Mouse (Mus musculus): ENCODE results near the gene Fxyd1. TPM values are rescaled to one million over a fixed set of nuclear protein-coding genes. Genes with fewer than 3 reads are reported as not detected.

The Fxyd1 gene
- polyA plus RNA-seq, 1 experiment from 2014 or later, result 135 TPM

DNA sequence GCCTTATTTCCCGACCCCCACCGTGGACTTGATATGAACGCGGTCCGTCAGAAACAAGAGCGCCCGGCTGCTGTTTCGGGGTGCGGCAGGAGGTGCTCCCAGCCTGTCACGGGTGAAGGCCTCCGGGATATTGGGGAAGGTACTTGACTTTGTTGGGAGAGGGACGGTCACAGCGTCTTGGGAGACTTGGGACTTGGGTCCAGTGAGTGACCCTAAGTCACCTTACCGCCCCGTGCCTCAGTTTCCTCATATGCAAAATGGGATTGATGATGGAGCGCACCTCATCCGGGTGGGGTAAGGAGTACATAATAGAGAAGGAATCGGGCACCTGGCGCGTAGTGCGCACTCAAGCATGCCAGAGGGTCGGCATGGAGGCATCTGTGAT is 4.8 kb downstream of the Fxyd1 start:
- Histone ChIP-seq H3K36me3 (ENCODE audit: control insufficient read depth, insufficient read depth, low read length) (no peaks in the 10 kb centered on the region), H3K9me3 (ENCODE audit: control insufficient read depth, low read length) (no peaks in the 10 kb centered on the region), H3K27me3 (replicated peaks; ENCODE audit: control insufficient read depth, insufficient read depth, low read length) (peaks cover 47% of the 10 kb centered on the region), H3K4me1 (ENCODE audit: control insufficient read depth, insufficient read depth, low read length) (peaks cover 55% of the 10 kb centered on the region), H3K9ac (ENCODE audit: low read depth, low read length) (no peak overlapping the region), H3K27ac (replicated peaks; ENCODE audit: low read depth, low read length) (no peak overlapping the region), H3K4me3 (ENCODE audit: low read depth, low read length) (peak overlapping the region; percentile 32), H3K4me2 (ENCODE audit: low read depth, low read length) (peak overlapping the region; percentile 49)
- no peak for DNase-seq (ENCODE audit: low spot score)
- ATAC-seq (ENCODE audit: low read depth), result no peak
- WGBS, result 3% methylated on average over 22 of the region's 22 CpGs

DNA sequence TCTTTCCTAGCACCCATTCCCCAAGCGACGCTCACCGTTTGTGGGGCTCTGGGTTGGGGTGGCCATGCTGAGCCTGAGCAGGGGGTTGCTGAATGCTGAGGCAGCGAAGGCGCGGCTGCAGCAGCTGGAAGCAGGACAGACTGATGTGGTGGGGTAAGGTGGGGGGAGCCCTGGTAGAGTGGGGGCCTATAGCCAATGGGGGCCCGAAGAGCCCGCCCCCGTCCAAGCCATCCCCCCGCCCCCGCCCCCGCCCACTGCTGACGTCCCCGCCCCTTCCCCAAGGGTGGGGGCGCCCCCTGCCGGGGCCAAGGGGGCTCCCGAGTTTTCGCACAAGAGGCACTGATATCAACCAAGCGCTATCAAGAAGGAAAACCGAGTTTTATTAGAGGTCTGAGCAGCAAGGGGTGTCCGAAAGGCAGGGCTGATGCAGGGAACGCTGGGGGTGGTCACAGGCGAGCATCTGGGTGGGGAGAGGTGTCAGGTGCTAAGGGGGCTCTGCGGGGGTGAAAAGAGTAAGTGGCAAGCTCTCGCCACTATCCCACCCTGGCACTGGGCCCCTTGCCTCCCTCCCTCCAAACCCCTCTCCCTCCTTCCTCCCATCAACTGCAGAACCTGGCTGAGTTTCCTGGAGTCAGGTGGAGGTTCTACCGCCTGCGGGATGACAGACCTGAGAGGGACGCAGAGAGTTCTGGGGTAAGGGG is 5.5 kb downstream of the Fxyd1 start, which contains the start of gene Fxyd7:
Gene Fxyd7 (minus strand): TSS at position 147 of the 701 bp plus-strand sequence.
- DNase-seq (ENCODE audit: low spot score) (peak; percentile 24), ATAC-seq (ENCODE audit: low read depth) (no peak)
- peak within 1 kb of the TSS; percentile 40; the same call in 1 of the 2 replicates for H3K9ac ChIP-seq (ENCODE audit: low read depth, low read length)
- peaks cover 55% of the 10 kb centered on the region for H3K4me1 ChIP-seq (ENCODE audit: control insufficient read depth, insufficient read depth, low read length)
- no peak within 1 kb of the TSS for H3K27ac ChIP-seq (replicated peaks; ENCODE audit: low read depth, low read length)
- peaks cover 47% of the 10 kb centered on the region for H3K27me3 ChIP-seq (replicated peaks; ENCODE audit: control insufficient read depth, insufficient read depth, low read length)
- WGBS, result 2% methylated on average over 27 of the region's 28 CpGs
- no peaks in the 10 kb centered on the region for H3K9me3 ChIP-seq (ENCODE audit: control insufficient read depth, low read length)
- no peaks in the 10 kb centered on the region for H3K36me3 ChIP-seq (ENCODE audit: control insufficient read depth, insufficient read depth, low read length)
- peak within 1 kb of the TSS; percentile 49 for H3K4me2 ChIP-seq (ENCODE audit: low read depth, low read length)
- peak within 1 kb of the TSS; percentile 32 for H3K4me3 ChIP-seq (ENCODE audit: low read depth, low read length)

DNA sequence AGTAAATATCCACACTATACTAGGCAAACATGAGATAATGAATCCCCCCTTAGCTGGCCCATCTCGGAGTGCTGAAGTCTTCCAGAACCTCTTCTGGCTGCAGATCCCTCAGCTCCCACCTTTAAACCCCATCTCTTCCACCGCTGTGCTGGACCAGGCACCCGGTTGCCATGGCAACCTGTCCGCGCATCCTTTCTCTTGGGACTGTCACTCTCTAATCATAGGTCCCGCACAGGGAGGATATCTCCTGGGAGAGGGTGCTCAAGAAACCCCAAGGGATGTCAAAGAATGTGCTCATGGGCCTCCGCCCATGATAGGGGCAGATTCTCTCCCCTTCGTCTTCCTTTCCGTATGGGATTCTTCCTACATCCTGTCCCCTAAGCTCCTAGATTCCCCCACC is 6.1 kb downstream of the Fxyd1 start:
- Histone ChIP-seq H3K36me3 (ENCODE audit: control insufficient read depth, insufficient read depth, low read length) (no peaks in the 10 kb centered on the region), H3K4me3 (ENCODE audit: low read depth, low read length) (peak overlapping the region; percentile 32), H3K27ac (replicated peaks; ENCODE audit: low read depth, low read length) (no peak overlapping the region), H3K27me3 (replicated peaks; ENCODE audit: control insufficient read depth, insufficient read depth, low read length) (peaks cover 47% of the 10 kb centered on the region), H3K4me2 (ENCODE audit: low read depth, low read length) (peak overlapping the region; percentile 49), H3K4me1 (ENCODE audit: control insufficient read depth, insufficient read depth, low read length) (peaks cover 55% of the 10 kb centered on the region), H3K9ac (ENCODE audit: low read depth, low read length) (peak overlapping the region; percentile 40; the same call in 1 of the 2 replicates), H3K9me3 (ENCODE audit: control insufficient read depth, low read length) (no peaks in the 10 kb centered on the region)
- ATAC-seq (ENCODE audit: low read depth), result no peak
- no peak for DNase-seq (ENCODE audit: low spot score)
- 2% methylated on average over 9 of the region's 9 CpGs for WGBS

DNA sequence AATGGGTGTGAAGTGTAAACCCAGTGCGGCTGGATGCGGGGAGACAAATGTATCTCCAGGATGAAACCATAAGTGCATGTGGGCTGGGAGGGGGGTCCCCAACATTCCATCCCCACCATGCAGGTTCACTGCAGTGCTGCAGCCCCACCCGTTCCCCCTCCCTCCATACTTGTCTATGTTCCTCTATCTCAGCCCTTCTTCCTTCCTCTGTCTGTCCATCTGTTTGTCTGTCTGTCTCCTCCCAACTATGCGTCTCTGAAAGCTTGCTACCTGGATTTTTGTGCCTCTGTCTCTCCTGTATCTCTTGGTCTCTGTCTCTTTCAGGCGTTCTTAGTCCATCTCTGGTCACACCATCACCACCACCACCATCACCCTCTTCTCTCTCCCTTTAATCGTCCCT is 6.5 kb downstream of the Fxyd1 start:
- no peaks in the 10 kb centered on the region for H3K36me3 ChIP-seq (ENCODE audit: control insufficient read depth, insufficient read depth, low read length)
- H3K27ac ChIP-seq (replicated peaks; ENCODE audit: low read depth, low read length), result no peak overlapping the region
- 1% methylated on average over 6 of the region's 6 CpGs for WGBS
- H3K4me2 ChIP-seq (ENCODE audit: low read depth, low read length), result peak overlapping the region; percentile 49
- H3K27me3 ChIP-seq (replicated peaks; ENCODE audit: control insufficient read depth, insufficient read depth, low read length), result peaks cover 47% of the 10 kb centered on the region
- DNase-seq (ENCODE audit: low spot score) (no peak), ATAC-seq (ENCODE audit: low read depth) (no peak)
- H3K9me3 ChIP-seq (ENCODE audit: control insufficient read depth, low read length), result no peaks in the 10 kb centered on the region
- peak overlapping the region; percentile 32 for H3K4me3 ChIP-seq (ENCODE audit: low read depth, low read length)
- H3K9ac ChIP-seq (ENCODE audit: low read depth, low read length), result peak overlapping the region; percentile 40; the same call in 1 of the 2 replicates
- H3K4me1 ChIP-seq (ENCODE audit: control insufficient read depth, insufficient read depth, low read length), result peaks cover 54% of the 10 kb centered on the region

GRCm38 (mm10) chr7:31049846-31050281 is 7.1 kb downstream of the Fxyd1 start:
- Histone ChIP-seq H3K36me3 (ENCODE audit: control insufficient read depth, insufficient read depth, low read length) (no peaks in the 10 kb centered on the region), H3K4me3 (ENCODE audit: low read depth, low read length) (peak overlapping the region; percentile 32), H3K4me1 (ENCODE audit: control insufficient read depth, insufficient read depth, low read length) (peaks cover 48% of the 10 kb centered on the region), H3K4me2 (ENCODE audit: low read depth, low read length) (peak overlapping the region; percentile 49), H3K27me3 (replicated peaks; ENCODE audit: control insufficient read depth, insufficient read depth, low read length) (peaks cover 47% of the 10 kb centered on the region), H3K9me3 (ENCODE audit: control insufficient read depth, low read length) (no peaks in the 10 kb centered on the region), H3K9ac (ENCODE audit: low read depth, low read length) (peak overlapping the region; percentile 32; the same call in 1 of the 2 replicates), H3K27ac (replicated peaks; ENCODE audit: low read depth, low read length) (no peak overlapping the region)
- ATAC-seq (ENCODE audit: low read depth) (peak; percentile 16; the same call in 1 of the 2 replicates), DNase-seq (ENCODE audit: low spot score) (peak; percentile 34)
- WGBS, result 2% methylated on average over 12 of the region's 15 CpGs

GRCm38 (mm10) chr7:31049135-31049845 is 7.7 kb downstream of the Fxyd1 start:
- Histone ChIP-seq H3K36me3 (ENCODE audit: control insufficient read depth, insufficient read depth, low read length) (no peaks in the 10 kb centered on the region), H3K9ac (ENCODE audit: low read depth, low read length) (no peak overlapping the region), H3K4me1 (ENCODE audit: control insufficient read depth, insufficient read depth, low read length) (peaks cover 43% of the 10 kb centered on the region), H3K4me2 (ENCODE audit: low read depth, low read length) (peak overlapping the region; percentile 49), H3K9me3 (ENCODE audit: control insufficient read depth, low read length) (no peaks in the 10 kb centered on the region), H3K4me3 (ENCODE audit: low read depth, low read length) (peak overlapping the region; percentile 32), H3K27ac (replicated peaks; ENCODE audit: low read depth, low read length) (no peak overlapping the region), H3K27me3 (replicated peaks; ENCODE audit: control insufficient read depth, insufficient read depth, low read length) (peaks cover 47% of the 10 kb centered on the region)
- DNase-seq (ENCODE audit: low spot score) (peak; percentile 77), ATAC-seq (ENCODE audit: low read depth) (0 out of 2 replicates have a peak, but pooled peaks have one; percentile 3)
- 17% methylated on average over 5 of the region's 5 CpGs for WGBS

GRCm38 (mm10) chr7:31042431-31042910 is 14.5 kb downstream of the Fxyd1 start, which contains the start of gene Fxyd5:
Gene Fxyd5 (minus strand): TSS chr7:31042481.
- DNase-seq (ENCODE audit: low spot score), result no peak
- H3K9ac ChIP-seq (ENCODE audit: low read depth, low read length), result peak within 1 kb of the TSS; percentile 43; the same call in 1 of the 2 replicates
- peak within 1 kb of the TSS; percentile 46 for H3K4me2 ChIP-seq (ENCODE audit: low read depth, low read length)
- H3K9me3 ChIP-seq (ENCODE audit: control insufficient read depth, low read length), result no peaks in the 10 kb centered on the region
- no peak within 1 kb of the TSS for H3K27ac ChIP-seq (replicated peaks; ENCODE audit: low read depth, low read length)
- WGBS, result 27% methylated on average over 8 of the region's 10 CpGs
- no peaks in the 10 kb centered on the region for H3K36me3 ChIP-seq (ENCODE audit: control insufficient read depth, insufficient read depth, low read length)
- H3K4me1 ChIP-seq (ENCODE audit: control insufficient read depth, insufficient read depth, low read length), result 0 out of 2 replicates have a peak, but pooled peaks cover 4% of the 10 kb centered on the region
- peaks cover 27% of the 10 kb centered on the region for H3K27me3 ChIP-seq (replicated peaks; ENCODE audit: control insufficient read depth, insufficient read depth, low read length)
- no peak for ATAC-seq (ENCODE audit: low read depth)
- peak within 1 kb of the TSS; percentile 13 for H3K4me3 ChIP-seq (ENCODE audit: low read depth, low read length)

DNA sequence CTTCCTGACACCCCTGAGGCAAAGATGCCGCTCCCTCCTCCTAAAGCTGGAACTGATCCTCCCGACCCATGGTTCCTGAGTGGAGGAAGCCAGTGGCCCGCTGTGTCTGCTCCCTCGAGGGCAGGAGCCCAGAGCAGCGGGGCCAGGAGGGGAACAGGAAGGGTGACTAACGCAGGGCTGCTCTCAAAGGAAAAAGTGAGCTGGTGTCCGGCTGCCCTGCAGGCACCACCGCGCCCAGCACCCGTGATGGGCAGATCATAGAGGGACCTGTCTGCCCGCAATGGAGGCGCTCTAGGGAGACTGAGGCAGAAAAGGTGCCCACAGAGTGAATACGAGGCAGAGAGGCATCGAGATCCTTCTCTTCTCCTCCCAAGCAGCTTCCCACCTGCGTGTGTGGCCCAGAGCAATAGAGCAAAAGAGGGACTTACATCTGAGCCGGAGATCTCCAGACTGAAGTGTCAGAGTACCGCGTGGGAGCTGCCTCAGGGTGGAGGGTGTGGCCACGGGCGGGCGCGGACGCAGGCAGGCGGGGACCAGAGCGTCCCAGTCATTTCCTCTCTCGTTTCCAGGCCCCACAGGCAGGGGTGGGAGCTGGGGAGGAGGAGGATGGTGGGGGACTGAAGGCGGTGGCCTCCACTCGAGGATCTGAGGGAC is 15.2 kb downstream of the Fxyd1 start:
- Histone ChIP-seq H3K9me3 (ENCODE audit: control insufficient read depth, low read length) (no peaks in the 10 kb centered on the region), H3K9ac (ENCODE audit: low read depth, low read length) (peak overlapping the region; percentile 43; the same call in 1 of the 2 replicates), H3K4me3 (ENCODE audit: low read depth, low read length) (peak overlapping the region; percentile 13), H3K27me3 (replicated peaks; ENCODE audit: control insufficient read depth, insufficient read depth, low read length) (peaks cover 27% of the 10 kb centered on the region), H3K36me3 (ENCODE audit: control insufficient read depth, insufficient read depth, low read length) (no peaks in the 10 kb centered on the region), H3K4me2 (ENCODE audit: low read depth, low read length) (peak overlapping the region; percentile 46), H3K4me1 (ENCODE audit: control insufficient read depth, insufficient read depth, low read length) (0 out of 2 replicates have a peak, but pooled peaks cover 4% of the 10 kb centered on the region), H3K27ac (replicated peaks; ENCODE audit: low read depth, low read length) (no peak overlapping the region)
- ATAC-seq (ENCODE audit: low read depth), result peak; percentile 64
- 2% methylated on average over 24 of the region's 28 CpGs for WGBS
- peak; percentile 32 for DNase-seq (ENCODE audit: low spot score)

All from embryonic facial prominence, embryonic 14.5 days (tissue).